ENCODE assay signal across 11 mouse cellular contexts in genomic region chrX:10577356-10577755, GRCm38 (mm10).
DNase-seq lines count a peak whose midpoint lies in the region; ATAC-seq and TF ChIP-seq lines count a peak whose summit lies in the region.
"Had no signal": no experiment of that assay in that cellular context is flagged by ENCODE, and none has a peak within 500 bp of the region (broad histone marks: within the 10 kb centered on the region; RNA-seq: fewer than 3 reads in every experiment).

No protein-coding gene starts in this region.

- TF ChIP-seq EP300 in lung, postnatal 0 days (IDR thresholded peaks at IDR 0.05) = no peak

- no peaks in the 10 kb centered on the region for H3K27me3 ChIP-seq in lung, postnatal 0 days (replicated peaks; ENCODE audit: insufficient read depth, low read length)
- H3K27me3 ChIP-seq: heart, embryonic 15.5 days; midbrain, embryonic 12.5 days had no signal

- H3K9ac ChIP-seq in lung, postnatal 0 days (replicated peaks; ENCODE audit: low read depth) = no peak overlapping the region
- H3K9ac ChIP-seq: heart, embryonic 15.5 days; midbrain, embryonic 12.5 days had no signal

- no peak overlapping the region for H3K4me2 ChIP-seq in lung, postnatal 0 days (replicated peaks; ENCODE audit: low read depth, low read length)
- H3K4me2 ChIP-seq: heart, embryonic 15.5 days; midbrain, embryonic 12.5 days had no signal

- H3K4me3 ChIP-seq in left cerebral cortex, adult 2 months = no peak overlapping the region
- H3K4me3 ChIP-seq in lung, postnatal 0 days (ENCODE audit: low read depth, low read length) = no peak overlapping the region
- H3K4me3 ChIP-seq: heart, embryonic 15.5 days; midbrain, embryonic 12.5 days had no signal

- intact Hi-C loops in left cerebral cortex, adult 2 months (cut with DNase I) = loop anchor here (5.0 kb wide), 1 partner anchor 90 kb away; the partner anchor contains the start of gene Tspan7
- intact Hi-C loops in left cerebral cortex, postnatal 36 days (cut with DNase I) = no loop called here

- peak; percentile 25 to 48 for DNase-seq in cerebellum, postnatal 14 days
- no peak for DNase-seq in cerebellum, adult 11 months
- DNase-seq in left cerebral cortex, adult 2 months (ENCODE audit: extremely low spot score in 1 of 2, low spot score in 2 of 2) = no peak
- no peak for DNase-seq in left cerebral cortex, postnatal 36 days (ENCODE audit: low spot score in 2 of 2)
- DNase-seq in ZHBTc4 (ENCODE audit: low read depth, low spot score) = peak; percentile 36
- DNase-seq in lung, postnatal 0 days (ENCODE audit: low spot score) = peak; percentile 42
- no peak for DNase-seq in adrenal gland, postnatal 4 days (ENCODE audit: low spot score in 2 of 2)
- no peak for DNase-seq in urinary bladder, postnatal 25 days (ENCODE audit: low spot score)

- 0 out of 2 replicates have a peak, but pooled peaks cover 3% of the 10 kb centered on the region for H3K4me1 ChIP-seq in lung, postnatal 0 days (ENCODE audit: insufficient read depth, low read depth, low read length)

- TF ChIP-seq CTCF in left cerebral cortex, adult 2 months (IDR thresholded peaks at IDR 0.05) = peak; percentile 82
- TF ChIP-seq CTCF in lung, postnatal 0 days (IDR thresholded peaks at IDR 0.05) = peak; percentile 69

- H3K36me3 ChIP-seq in lung, postnatal 0 days (ENCODE audit: insufficient read depth, low read length) = no peaks in the 10 kb centered on the region
- H3K36me3 ChIP-seq: G1E; heart, embryonic 15.5 days; midbrain, embryonic 12.5 days had no signal

- no peak for ATAC-seq in lung, postnatal 0 days

- WGBS in lung, postnatal 0 days = 9% methylated on average over 1 of the region's 1 CpGs

- H3K27ac ChIP-seq in left cerebral cortex, adult 2 months = no peak overlapping the region
- H3K27ac ChIP-seq in lung, postnatal 0 days (ENCODE audit: low read length) = no peak overlapping the region
- H3K27ac ChIP-seq: heart, embryonic 15.5 days; midbrain, embryonic 12.5 days had no signal

- no peaks in the 10 kb centered on the region for H3K9me3 ChIP-seq in lung, postnatal 0 days (ENCODE audit: low read length)
- H3K9me3 ChIP-seq: G1E; heart, embryonic 15.5 days; midbrain, embryonic 12.5 days had no signal

Comparison
In these comparisons a context has a peak if more than half of its experiments do, and no peak if none do; other contexts are left out.
1. DNase-seq: peak in cerebellum, postnatal 14 days (2 of 2), ZHBTc4 (single experiment) and lung, postnatal 0 days (single experiment); none in cerebellum, adult 11 months (single experiment), left cerebral cortex, adult 2 months (0 of 2), left cerebral cortex, postnatal 36 days (0 of 2), adrenal gland, postnatal 4 days (0 of 2) and urinary bladder, postnatal 25 days (single experiment).